Mouse (Mus musculus) stomach, embryonic 15.5 days (tissue): ENCODE data around the gene Pacs1. TPM values are rescaled to one million over a fixed set of nuclear protein-coding genes. Genes with fewer than 3 reads are reported as not detected.
"Not testable (repeated sequence)": the region's sequence is repeated elsewhere in the genome, so short reads cannot be mapped to it uniquely, and the experiment has no call there.

ENCODE experiments used
- ATAC-seq: fragments of 200-750 bp; cut with Nextera tagmentation; 2 replicates; pipeline ENCODE4 v1.8.0; 2017; ENCODE audit warnings: low read depth, moderate number of reproducible peaks, moderate TSS enrichment; ENCODE audit not compliant: insufficient read depth, low FRiP score
- H3K27ac ChIP-seq: fragments of 300-500 bp; sonication (generic); 2 replicates; pipeline ENCODE4 v1.5.1; 2015; ENCODE audit warnings: mild to moderate bottlenecking, inconsistent platforms
- H3K27me3 ChIP-seq: fragments of 300-500 bp; sonication (generic); replicated peaks from 2 replicates; pipeline ENCODE4 v1.6.1; 2015; ENCODE audit warnings: inconsistent platforms
- H3K36me3 ChIP-seq: fragments of 300-500 bp; sonication (generic); 2 replicates; pipeline ENCODE4 v1.6.1; 2015; ENCODE audit warnings: inconsistent platforms
- H3K4me1 ChIP-seq: fragments of 300-500 bp; sonication (generic); 2 replicates; pipeline ENCODE4 v1.6.1; 2015; ENCODE audit warnings: inconsistent platforms
- H3K4me2 ChIP-seq: fragments of 300-500 bp; sonication (generic); 2 replicates; pipeline ENCODE4 v1.6.1; 2015; ENCODE audit warnings: mild to moderate bottlenecking, inconsistent platforms
- H3K4me3 ChIP-seq: fragments of 300-500 bp; sonication (generic); replicated peaks from 2 replicates; pipeline ENCODE4 v1.5.1; 2015; ENCODE audit warnings: inconsistent platforms
- H3K9ac ChIP-seq: fragments of 300-500 bp; sonication (generic); 2 replicates; pipeline ENCODE4 v1.6.1; 2015; ENCODE audit warnings: inconsistent platforms
- H3K9me3 ChIP-seq: fragments of 300-500 bp; sonication (generic); 2 replicates; pipeline ENCODE4 v1.6.1; 2016; ENCODE audit warnings: inconsistent platforms
- WGBS: fragments of 180-500 bp; shearing (Covaris S2); methylation state at CpG from one replicate; pipeline ENCODE4 v1.1.7; 2015; 5-methylcytosine and 5-hydroxymethylcytosine counted together
- polyA plus RNA-seq: library from polyadenylated mRNA; unstranded; fragments of >200 nt; fragmentation: Nextera tagmentation; extraction: Ambion mirVana; gene quantifications from 2 replicates; pipeline ENCODE4 v1.2.1, GENCODE M21; 2015

The Pacs1 gene
- polyA plus RNA-seq, 1 experiment from 2014 or later: 18.0 TPM

GRCm38 (mm10) chr19:5149041-5149440 is 123.9 kb downstream of the Pacs1 start:
- not testable (repeated sequence) for H3K4me3 ChIP-seq, ATAC-seq, H3K4me1 ChIP-seq, H3K9ac ChIP-seq, H3K9me3 ChIP-seq, H3K27ac ChIP-seq, H3K27me3 ChIP-seq, H3K4me2 ChIP-seq
- WGBS: 71% methylated on average over 6 of the region's 6 CpGs
- H3K36me3 ChIP-seq: peaks cover 22% of the 10 kb centered on the region

- H3K27me3 ChIP-seq: no peaks in the 10 kb centered on the region
- H3K4me3 ChIP-seq: no peak overlapping the region
- no peaks in the 10 kb centered on the region for H3K9me3 ChIP-seq
- H3K27ac ChIP-seq: no peak overlapping the region
- H3K4me1 ChIP-seq: no peaks in the 10 kb centered on the region
- H3K36me3 ChIP-seq: peaks cover 11% of the 10 kb centered on the region
- ATAC-seq: peak; percentile 10; the same call in 1 of the 2 replicates
- H3K4me2 ChIP-seq: no peak overlapping the region
- 4% methylated on average over 2 of the region's 2 CpGs for WGBS
- H3K9ac ChIP-seq: no peak overlapping the region
These were observed 133.3 kb downstream of the Pacs1 start for GRCm38 (mm10) chr19:5139640-5140039.

GRCm38 (mm10) chr19:5131237-5131636 is 141.7 kb downstream of the Pacs1 start:
- Histone ChIP-seq H3K27me3 (no peaks in the 10 kb centered on the region), H3K4me2 (no peak overlapping the region), H3K9ac (no peak overlapping the region), H3K36me3 (peaks cover 15% of the 10 kb centered on the region; the same call in 1 of the 2 replicates), H3K4me1 (no peaks in the 10 kb centered on the region), H3K27ac (no peak overlapping the region), H3K4me3 (no peak overlapping the region), H3K9me3 (no peaks in the 10 kb centered on the region)
- no peak for ATAC-seq
- 68% methylated on average over 4 of the region's 4 CpGs for WGBS

GRCm38 (mm10) chr19:5129770-5130169 is 143.1 kb downstream of the Pacs1 start:
- 48% methylated on average over 1 of the region's 1 CpGs for whole genome bisulfite sequencing
- no peak for ATAC-seq
- H3K36me3 ChIP-seq: 0 out of 2 replicates have a peak, but pooled peaks cover 10% of the 10 kb centered on the region

GRCm38 (mm10) chr19:5124055-5124614 is 148.8 kb downstream of the Pacs1 start:
- WGBS: 64% methylated on average over 7 of the region's 7 CpGs
- no peak overlapping the region for H3K4me3 ChIP-seq
- H3K9me3 ChIP-seq: no peaks in the 10 kb centered on the region
- H3K36me3 ChIP-seq: no peaks in the 10 kb centered on the region
- ATAC-seq: no peak
- no peaks in the 10 kb centered on the region for H3K27me3 ChIP-seq
- no peak overlapping the region for H3K4me2 ChIP-seq
- no peak overlapping the region for H3K27ac ChIP-seq
- H3K4me1 ChIP-seq: no peaks in the 10 kb centered on the region
- no peak overlapping the region for H3K9ac ChIP-seq

More at GRCm38 (mm10) chr19:5129770-5130169, 143.1 kb downstream of the Pacs1 start:
- Histone ChIP-seq H3K27me3 (no peaks in the 10 kb centered on the region), H3K27ac (no peak overlapping the region), H3K9me3 (no peaks in the 10 kb centered on the region), H3K9ac (no peak overlapping the region), H3K4me2 (no peak overlapping the region), H3K4me3 (no peak overlapping the region), H3K4me1 (no peaks in the 10 kb centered on the region)

- no peaks in the 10 kb centered on the region for H3K36me3 ChIP-seq
- ATAC-seq: no peak
- H3K4me1 ChIP-seq: 0 out of 2 replicates have a peak, but pooled peaks cover 6% of the 10 kb centered on the region
- no peak overlapping the region for H3K4me2 ChIP-seq
- WGBS: 78% methylated on average over 3 of the region's 3 CpGs
- no peaks in the 10 kb centered on the region for H3K9me3 ChIP-seq
- H3K4me3 ChIP-seq: no peak overlapping the region
- no peak overlapping the region for H3K27ac ChIP-seq
- H3K27me3 ChIP-seq: no peaks in the 10 kb centered on the region
- no peak overlapping the region for H3K9ac ChIP-seq
These were observed 149.7 kb downstream of the Pacs1 start for GRCm38 (mm10) chr19:5123241-5123640.

- 64% methylated on average over 10 of the region's 10 CpGs for WGBS
- no peaks in the 10 kb centered on the region for H3K27me3 ChIP-seq
These were observed 150.4 kb downstream of the Pacs1 start for GRCm38 (mm10) chr19:5122492-5122891.

GRCm38 (mm10) chr19:5118384-5118698 is 154.6 kb downstream of the Pacs1 start, which contains the start of gene Klc2:
Gene Klc2, minus strand, starts transcription at chr19:5118560.
- peak within 1 kb of the TSS; percentile 92 for H3K27ac ChIP-seq
- 1% methylated on average over 18 of the region's 18 CpGs for WGBS
- peaks cover 14% of the 10 kb centered on the region for H3K4me1 ChIP-seq
- H3K9me3 ChIP-seq: no peaks in the 10 kb centered on the region
- H3K4me2 ChIP-seq: peak within 1 kb of the TSS; percentile 76
- H3K4me3 ChIP-seq: peak within 1 kb of the TSS; percentile 89
- no peaks in the 10 kb centered on the region for H3K36me3 ChIP-seq
- H3K27me3 ChIP-seq: no peaks in the 10 kb centered on the region
- ATAC-seq: peak; percentile 90; the same call in 1 of the 2 replicates
- peak within 1 kb of the TSS; percentile 62 for H3K9ac ChIP-seq

More at GRCm38 (mm10) chr19:5122492-5122891, 150.4 kb downstream of the Pacs1 start:
- H3K9me3 ChIP-seq: no peaks in the 10 kb centered on the region
- H3K36me3 ChIP-seq: no peaks in the 10 kb centered on the region
- H3K9ac ChIP-seq: no peak overlapping the region
- 0 out of 2 replicates have a peak, but pooled peaks cover 6% of the 10 kb centered on the region for H3K4me1 ChIP-seq
- H3K4me3 ChIP-seq: no peak overlapping the region
- no peak for ATAC-seq
- H3K4me2 ChIP-seq: no peak overlapping the region
- no peak overlapping the region for H3K27ac ChIP-seq

- H3K9me3 ChIP-seq: no peaks in the 10 kb centered on the region
- H3K27me3 ChIP-seq: no peaks in the 10 kb centered on the region
- peak overlapping the region; percentile 89 for H3K4me3 ChIP-seq
- H3K27ac ChIP-seq: peak overlapping the region; percentile 92
- peaks cover 14% of the 10 kb centered on the region for H3K4me1 ChIP-seq
- ATAC-seq: peak; percentile 83
- peak overlapping the region; percentile 76 for H3K4me2 ChIP-seq
- whole genome bisulfite sequencing: under 1% methylated on average over 82 of the region's 83 CpGs
- peak overlapping the region; percentile 62 for H3K9ac ChIP-seq
- no peaks in the 10 kb centered on the region; the same call in 1 of the 2 replicates for H3K36me3 ChIP-seq
These were observed 155.2 kb downstream of the Pacs1 start for GRCm38 (mm10) chr19:5117494-5118383.

- Histone ChIP-seq H3K4me3 (no peak overlapping the region), H3K9me3 (no peaks in the 10 kb centered on the region), H3K4me1 (peaks cover 17% of the 10 kb centered on the region), H3K4me2 (no peak overlapping the region), H3K27ac (no peak overlapping the region), H3K9ac (no peak overlapping the region), H3K36me3 (peaks cover 21% of the 10 kb centered on the region), H3K27me3 (no peaks in the 10 kb centered on the region)
- 92% methylated on average over 7 of the region's 7 CpGs for WGBS
- ATAC-seq: no peak
These were observed 159.1 kb downstream of the Pacs1 start for GRCm38 (mm10) chr19:5113783-5114182.

GRCm38 (mm10) chr19:5109659-5110453 is 163.1 kb downstream of the Pacs1 start:
- Histone ChIP-seq H3K4me1 (peaks cover 30% of the 10 kb centered on the region), H3K9ac (no peak overlapping the region), H3K36me3 (peaks cover 21% of the 10 kb centered on the region), H3K4me3 (no peak overlapping the region), H3K27ac (no peak overlapping the region; the same call in 1 of the 2 replicates), H3K4me2 (no peak overlapping the region), H3K27me3 (no peaks in the 10 kb centered on the region), H3K9me3 (no peaks in the 10 kb centered on the region)
- WGBS: 75% methylated on average over 19 of the region's 19 CpGs
- ATAC-seq: no peak
